Mouse (Mus musculus): ENCODE measurements at regions not wholly inside any gene's neighbourhood (a gene's known extent, or its start where the extent isn't known, plus 50 kb on each side); places are given as distances from the start of the nearest gene placed in this dataset.
A peak's percentile ranks its signal among the peaks of the same experiment; 100 is the strongest.

DNA sequence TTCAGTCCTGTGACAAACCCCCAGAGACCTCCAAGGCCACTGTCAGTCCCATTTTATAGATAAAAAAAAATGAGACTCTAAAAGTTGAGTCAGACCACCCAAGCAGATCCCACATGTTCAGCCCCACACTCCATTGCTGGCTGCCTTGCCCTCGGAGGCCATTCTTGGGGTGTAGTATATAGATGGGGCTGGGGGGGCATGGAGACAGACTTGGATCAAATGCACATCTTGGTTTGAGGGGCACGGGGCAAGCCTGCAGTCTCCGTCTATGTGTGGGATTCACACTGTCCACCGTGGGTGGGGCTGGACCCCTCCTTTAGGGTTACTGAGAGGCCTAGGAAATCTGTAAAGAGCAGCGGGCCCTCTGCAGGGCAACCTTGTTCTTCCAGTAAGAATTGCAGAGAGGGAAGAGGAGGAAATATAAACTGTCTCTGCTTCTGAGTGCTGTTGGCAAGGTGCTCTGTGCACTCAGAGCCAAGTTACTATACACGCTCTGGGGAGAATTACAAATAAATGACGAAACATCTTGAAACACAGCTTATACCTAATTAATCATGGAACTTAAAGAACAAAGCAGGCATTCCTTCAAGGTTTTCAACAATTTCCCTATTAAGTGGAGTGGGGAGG, 184.4 kb upstream of the Habp2 start:
- no peak for DNase-seq (ENCODE audit: low spot score)

GRCm38 (mm10) chr19:56105073-56105451, 181.9 kb upstream of the Habp2 start:
- DNase-seq (ENCODE audit: low spot score): no peak

DNA sequence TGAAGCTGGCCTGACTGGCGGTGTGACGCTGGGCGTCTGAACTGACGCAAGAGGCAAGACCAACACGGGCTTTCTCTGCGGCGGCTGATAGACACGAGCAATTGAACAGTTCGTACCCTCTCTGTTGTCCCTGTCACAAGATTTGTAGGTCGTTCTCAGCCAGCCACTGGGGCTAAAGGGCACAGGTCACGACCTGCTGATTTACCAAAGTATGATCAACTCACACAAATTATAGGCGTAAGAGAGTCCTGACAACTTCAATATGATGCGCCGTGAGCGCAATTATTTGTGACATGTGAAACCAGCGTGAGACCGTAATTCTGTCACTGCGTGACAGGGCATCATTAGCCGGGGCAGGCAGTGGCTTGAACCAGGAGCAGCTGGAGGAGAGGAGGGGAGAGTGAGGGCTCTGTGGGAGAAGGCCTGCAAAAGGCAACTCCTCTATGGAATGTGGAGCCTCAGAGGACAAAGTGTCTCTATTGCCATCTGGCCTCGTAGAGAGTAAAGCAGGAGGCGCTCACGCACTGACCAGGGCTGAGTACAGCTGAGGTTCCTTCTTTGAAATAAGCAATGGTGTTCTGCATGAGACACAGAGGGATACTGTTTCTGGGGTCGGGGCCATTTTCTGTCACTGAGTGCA, 181.4 kb upstream of the Habp2 start:
- DNase-seq (ENCODE audit: low spot score): no peak

GRCm38 (mm10) chr19:56108796-56109195, 178.1 kb upstream of the Habp2 start:
- DNase-seq (ENCODE audit: low spot score): no peak

DNA sequence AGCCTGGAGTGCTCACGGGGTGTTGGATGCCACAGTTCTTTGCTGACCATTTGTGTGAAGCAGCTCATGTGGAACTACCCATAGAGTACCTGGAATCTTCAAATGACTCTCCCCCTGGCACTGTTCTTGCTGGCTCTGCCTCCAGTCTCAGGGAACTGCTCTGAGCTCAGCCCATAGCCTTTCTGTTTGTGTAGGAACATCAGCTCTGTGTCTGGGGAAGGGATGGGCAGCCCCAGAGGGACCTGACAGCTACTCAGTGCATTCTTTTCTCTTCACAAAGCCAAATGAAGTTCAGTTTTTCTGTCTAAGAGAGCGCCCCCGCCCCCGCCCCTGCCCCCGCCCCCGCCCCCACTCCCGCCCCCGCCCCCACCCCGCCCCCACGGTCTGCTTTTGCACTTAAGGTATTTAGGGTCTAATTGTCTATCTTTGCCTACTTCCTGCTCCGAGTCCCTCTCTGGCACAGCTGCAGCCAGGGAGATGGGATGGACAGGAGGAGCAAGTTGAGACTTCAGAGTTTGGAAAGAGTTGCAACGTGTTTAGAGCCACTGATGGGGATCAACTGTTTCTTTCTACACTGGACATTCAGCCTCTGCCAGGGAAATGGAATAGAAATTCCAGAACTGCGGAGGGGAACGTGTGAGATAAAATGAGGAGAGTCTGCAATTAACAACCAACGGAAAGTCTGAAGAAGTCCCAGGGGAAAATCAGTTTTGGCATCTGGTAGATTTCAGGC, 171.2 kb upstream of the Habp2 start:
- DNase-seq (ENCODE audit: low spot score): no peak

DNA sequence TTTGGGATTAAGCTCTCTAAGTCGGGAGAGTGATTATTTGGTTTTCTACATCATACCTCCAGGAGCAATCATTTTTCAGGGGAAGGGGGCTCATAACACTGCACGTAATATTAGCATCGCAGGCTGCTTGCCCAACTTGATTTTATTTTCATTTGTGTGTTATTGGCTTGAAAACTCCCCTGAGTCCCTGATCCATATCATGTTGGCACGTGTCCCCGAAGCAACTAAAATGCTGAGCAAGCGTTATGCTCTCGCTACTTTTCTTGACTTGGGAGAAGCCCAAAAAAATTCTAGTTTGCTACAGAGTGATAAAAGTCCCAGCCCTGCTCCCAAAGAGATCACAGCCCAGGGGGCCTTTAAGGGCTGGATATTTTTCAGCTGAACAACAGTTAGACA, 170.7 kb upstream of the Habp2 start:
- no peak for DNase-seq (ENCODE audit: low spot score)

DNA sequence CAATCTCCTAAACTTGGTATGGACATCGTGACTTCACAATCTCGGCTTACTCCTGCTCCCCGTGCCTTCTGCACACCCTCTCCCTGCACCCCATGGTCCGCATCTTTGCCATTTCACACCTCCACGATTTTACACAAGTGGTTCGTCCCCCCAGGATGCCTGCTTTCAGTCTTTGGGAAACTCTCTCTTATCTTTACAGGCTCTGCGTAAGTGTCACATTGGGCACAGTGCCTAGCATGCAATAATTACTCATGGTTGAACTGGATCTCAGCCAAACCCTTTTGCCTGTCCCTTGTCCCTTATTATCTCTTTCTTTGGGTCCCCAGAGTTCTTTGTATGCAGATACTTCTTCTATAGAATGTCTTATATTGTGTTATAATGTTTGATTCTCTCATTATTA, 166.2 kb upstream of the Habp2 start:
- DNase-seq (ENCODE audit: low spot score): no peak

GRCm38 (mm10) chr19:56122186-56122585, 164.8 kb upstream of the Habp2 start:
- DNase-seq (ENCODE audit: low spot score): no peak

DNA sequence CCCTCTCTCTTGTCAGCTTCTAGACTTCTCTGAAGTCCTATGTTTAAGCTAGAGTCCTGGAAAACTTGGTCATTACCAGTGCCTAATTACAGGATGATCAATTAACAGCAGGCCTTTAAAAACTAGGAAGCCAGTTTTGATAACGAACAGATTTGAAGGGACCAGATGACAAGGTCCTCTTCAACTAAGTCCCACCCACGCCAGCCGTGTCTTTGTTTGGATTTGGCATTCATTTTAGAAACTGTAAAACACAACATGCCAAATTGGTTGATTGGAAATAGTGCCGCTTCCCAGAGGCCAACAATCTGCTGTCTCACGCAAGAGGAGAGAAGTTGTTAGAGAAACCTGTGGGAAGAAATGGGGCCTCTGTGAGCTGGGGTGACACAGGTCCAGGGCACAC, 155.4 kb upstream of the Habp2 start:
- no peak for DNase-seq (ENCODE audit: low spot score)

- DNase-seq (ENCODE audit: low spot score): no peak
Observed at GRCm38 (mm10) chr19:56132911-56133562, 153.9 kb upstream of the Habp2 start.

DNA sequence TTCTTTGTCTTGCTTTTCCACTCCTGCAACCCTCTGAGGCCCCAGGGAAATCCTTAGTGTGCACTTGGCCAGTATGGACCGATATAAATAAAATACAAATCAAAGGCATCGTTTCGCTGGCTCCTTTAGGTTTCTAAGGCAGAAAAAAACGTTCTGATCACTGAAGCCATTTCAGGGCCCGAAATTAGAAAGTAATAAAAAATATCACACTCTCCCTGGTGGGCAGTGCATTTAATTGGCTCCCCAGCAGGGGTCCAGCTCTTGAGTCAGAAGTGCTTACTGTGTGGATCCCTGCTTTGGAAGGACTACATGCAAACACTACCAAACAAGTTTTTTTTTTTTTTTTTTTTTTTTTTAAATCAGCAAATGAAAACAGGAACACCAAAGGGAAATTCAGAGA, 153.4 kb upstream of the Habp2 start:
- no peak for DNase-seq (ENCODE audit: low spot score)

DNA sequence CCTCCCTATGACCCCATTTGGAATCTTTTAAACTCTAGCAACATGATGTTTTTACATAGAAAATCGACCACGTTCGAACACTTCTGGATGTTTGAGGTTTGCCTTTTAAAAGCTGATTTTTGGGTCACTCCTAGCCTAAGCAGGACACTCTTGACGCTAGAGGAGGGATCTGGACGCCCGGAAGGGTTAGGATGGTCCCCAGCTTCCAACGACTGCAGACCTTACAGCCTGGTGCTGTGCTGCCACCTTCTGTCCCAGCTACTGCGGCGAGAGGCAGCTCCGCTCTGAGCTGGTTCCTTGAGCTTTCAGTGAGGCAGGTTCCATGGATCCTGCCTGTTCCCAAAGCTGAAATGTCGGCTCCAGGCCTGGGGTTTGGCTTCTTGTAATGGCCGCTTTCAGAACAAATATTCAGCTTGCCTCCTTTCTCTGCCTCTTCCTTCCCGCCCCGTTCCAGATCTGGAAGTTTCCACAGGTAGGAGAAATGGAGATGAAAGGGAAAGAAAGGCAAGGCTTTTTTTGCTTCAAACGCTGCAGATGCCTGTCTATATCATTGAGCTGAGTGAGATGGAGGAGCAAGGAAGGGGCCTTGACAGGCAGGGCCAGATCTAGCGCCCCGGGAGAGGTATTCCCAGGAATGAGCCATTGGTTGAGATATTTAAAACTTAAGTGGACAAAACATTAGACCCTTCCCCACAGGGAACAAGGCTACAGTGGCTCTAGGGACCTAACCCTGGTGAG, 152.7 kb upstream of the Habp2 start:
- DNase-seq (ENCODE audit: low spot score): peak; percentile 49

DNA sequence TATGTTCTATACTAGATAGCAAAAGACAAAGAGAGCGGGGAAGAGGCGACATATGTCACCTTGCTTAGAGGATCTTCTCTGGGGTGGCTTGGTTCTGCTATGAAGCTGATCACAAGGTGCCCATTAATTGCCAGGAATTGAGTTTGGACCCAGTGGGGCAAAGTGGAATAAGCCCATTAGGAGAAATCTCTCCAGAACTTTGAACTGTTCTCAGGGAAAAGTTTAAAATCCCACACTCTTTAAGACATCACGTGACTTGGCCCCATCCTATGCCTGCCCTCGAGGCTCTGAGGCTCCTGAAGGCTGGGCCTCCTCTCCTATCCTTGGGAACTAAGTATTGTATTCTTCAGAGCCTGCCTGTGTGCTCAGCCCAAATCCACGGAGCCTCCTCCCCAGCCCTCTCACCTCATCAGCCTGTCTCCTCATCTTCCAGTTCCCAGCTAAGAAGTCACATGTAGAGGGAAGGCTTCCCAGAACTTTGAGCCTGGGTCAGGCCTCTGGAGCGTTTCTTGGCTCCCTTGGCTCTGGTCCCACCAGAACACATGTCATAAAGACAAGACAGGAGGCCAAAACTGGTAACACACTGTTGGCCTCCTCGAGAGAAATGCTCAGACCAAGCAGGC, 151.5 kb upstream of the Habp2 start:
- DNase-seq (ENCODE audit: low spot score): no peak

DNA sequence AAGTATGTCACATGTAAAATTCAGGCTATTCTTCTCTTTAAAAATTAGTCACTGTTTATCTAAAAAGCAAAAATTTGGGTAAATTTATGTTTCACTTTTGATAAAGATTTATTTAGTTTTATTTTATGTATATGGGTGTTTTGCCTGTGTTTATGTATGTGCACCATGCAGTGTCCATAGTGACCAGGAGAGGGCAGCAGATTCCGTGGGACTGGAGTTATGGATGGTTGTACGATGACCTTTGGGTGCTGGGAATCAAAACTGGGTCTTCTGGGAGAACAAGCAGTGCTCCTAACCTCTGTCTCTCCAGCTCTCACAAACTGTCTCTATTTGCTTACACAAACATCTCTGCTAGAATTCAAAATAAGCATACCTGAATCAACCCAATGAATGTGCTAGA, 146.4 kb upstream of the Habp2 start:
- no peak for DNase-seq (ENCODE audit: low spot score)

- DNase-seq (ENCODE audit: low spot score): no peak
Observed at GRCm38 (mm10) chr19:56144221-56144620, 142.7 kb upstream of the Habp2 start.

DNA sequence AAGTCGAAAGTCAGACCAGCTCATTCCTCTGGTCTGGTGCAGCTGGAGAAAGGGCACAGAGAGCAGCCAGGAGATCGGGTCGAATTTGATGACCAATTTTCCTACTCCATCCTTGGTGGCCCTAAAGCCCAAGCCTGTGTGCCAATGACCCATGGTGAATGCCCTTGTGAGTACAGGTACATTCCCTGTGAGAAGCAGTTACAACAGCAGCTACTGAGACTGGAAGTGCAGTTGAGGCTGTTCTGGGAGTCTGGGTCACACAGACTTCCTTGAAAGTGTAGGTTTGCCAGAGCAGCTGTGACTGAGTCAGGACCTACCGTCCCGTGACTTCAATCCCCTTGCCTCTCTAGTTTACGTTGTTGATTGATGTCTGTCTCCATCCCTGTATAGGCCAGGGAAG, 129.8 kb upstream of the Habp2 start:
- DNase-seq (ENCODE audit: low spot score): no peak

DNA sequence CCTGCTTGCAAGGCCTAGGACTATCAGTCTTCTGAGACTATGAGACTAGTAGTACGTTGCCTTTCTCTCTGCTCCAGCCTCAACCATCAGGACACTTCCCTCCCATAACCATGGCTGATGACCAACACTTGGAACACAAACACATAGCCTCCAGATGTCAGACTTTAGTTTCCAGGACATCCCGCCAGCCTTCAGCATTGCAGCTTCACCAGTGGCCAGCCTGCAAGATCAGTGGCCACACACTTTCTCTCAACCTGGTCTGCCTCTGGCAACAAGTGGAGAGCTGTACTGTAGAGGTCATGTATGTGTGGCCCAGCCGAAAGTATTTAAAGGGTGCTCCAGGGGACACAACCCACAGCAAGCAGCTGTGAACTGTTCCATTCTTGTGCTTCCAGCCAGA, 124.8 kb upstream of the Habp2 start:
- no peak for DNase-seq (ENCODE audit: low spot score)

GRCm38 (mm10) chr19:56169133-56169997, 117.6 kb upstream of the Habp2 start:
- DNase-seq (ENCODE audit: low spot score): no peak

DNA sequence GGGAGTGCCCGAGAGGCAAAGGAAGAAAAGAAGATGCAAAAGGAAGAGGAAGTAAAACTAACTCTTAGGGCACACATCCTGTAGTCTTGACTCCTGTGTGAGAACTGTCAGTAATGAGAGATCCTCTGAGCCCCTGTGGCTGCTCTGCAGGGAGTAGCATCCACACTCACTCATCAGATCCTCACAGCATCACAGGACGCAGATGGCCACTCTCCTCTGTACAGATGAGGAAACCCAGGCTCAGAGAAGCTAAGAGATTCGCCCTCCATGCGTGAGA, 117.0 kb upstream of the Habp2 start:
- DNase-seq (ENCODE audit: low spot score): no peak

GRCm38 (mm10) chr19:56172454-56172853, 114.5 kb upstream of the Habp2 start:
- DNase-seq (ENCODE audit: low spot score): no peak

- DNase-seq (ENCODE audit: low spot score): peak; percentile 5
Observed at GRCm38 (mm10) chr19:56176059-56176458, 110.9 kb upstream of the Habp2 start.
